Mouse (Mus musculus): ENCODE results near the gene Nxn.

Gene Nxn

DNA sequence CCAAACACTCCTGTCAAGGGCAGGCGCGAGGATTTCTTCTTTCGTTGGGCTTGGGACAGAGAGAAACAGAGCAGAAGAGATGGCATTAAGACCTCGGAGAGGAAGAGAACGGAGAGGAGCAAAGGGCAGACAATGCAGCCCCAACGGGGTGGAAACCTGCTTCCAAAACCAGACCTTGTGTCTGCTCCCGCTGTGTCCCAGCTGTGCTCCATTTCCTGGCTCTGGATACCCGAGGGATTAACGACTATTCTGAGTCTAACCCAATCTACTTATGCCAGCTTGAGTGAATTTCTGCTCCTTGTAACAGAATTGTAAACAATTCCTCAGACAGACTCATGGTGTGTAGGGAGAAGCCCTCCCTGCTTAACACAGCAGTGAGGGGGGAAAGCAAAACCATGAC, 104.1 kb downstream of the Nxn start:
- DNase-seq, result no peak

DNA sequence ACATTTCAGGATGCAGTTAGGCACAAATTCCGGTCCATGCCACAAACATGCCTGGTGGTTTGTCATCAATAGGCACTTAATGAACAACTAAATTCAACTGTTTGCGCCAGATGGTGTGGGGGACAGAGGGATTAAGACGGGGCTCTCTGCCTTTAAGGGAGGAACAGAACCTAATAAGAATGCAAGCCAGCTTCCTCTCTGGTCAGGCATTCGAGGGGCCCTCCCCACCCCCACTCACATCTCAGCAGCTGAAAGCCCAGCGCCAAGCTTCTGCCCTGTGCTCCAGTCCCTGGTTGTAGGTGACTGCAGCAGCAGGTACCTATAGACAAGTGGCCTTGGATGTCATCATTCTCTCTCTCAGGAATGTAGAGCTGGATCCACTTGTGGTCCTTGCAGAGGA, 104.9 kb downstream of the Nxn start:
- DNase-seq, result no peak

DNA sequence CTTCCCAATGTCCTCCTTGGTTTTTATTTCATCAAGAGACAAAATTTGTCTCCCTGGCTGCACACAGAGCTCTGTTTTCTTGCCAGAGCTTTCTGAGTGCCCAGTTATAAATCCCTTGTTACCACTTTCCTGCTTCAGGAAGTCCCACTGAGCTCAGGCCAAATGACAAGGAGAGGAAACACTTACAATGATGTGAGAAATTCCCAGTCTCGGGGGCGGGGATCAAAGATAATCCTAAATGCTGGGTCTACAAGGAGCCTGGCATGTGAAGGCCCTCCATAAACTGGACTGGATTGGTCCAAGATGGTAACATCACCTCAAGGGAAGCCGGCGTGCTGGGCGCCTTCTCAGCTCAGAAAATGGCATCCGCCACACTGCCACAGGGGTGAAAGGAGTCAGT, 106.1 kb downstream of the Nxn start:
- DNase-seq, result no peak

DNA sequence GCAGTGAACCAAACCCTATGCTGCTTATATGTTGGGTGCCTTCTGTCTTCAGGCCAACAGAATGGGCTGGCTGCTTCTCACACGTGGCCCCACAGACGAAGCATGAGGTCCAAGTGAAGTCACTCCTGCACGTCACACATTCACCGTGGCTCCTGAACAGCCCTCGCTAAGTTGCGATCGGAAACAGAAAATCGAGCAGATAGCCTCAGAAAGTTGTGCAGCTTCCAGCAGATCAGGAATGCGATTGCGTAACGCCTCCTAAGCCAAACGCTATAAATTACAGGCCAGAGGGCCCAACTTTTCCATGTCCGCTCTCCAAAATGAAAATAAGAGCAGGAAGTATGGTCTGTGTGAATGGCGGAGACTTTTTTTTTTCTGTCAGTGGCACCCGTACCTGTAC, 106.5 kb downstream of the Nxn start:
- no peak for DNase-seq

DNA sequence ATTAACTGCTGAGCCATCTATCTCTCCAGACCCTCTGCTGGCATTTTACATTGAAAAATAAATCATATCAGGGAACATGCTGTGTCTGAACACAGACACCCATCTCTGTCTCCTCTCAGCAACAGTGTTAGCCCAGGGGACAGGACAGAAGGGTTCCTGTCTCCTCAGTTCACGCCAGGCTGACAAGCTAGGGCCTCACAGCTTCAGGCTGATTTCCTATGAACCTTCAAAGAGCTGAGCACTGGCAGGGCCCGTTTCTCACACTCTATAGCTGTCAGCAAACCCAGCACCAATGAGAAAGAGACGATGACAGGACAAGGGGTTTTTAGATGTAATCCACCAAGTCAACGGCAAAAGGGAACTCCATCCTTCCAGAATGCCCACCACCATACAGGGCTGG, 107.0 kb downstream of the Nxn start:
- no peak for DNase-seq

DNA sequence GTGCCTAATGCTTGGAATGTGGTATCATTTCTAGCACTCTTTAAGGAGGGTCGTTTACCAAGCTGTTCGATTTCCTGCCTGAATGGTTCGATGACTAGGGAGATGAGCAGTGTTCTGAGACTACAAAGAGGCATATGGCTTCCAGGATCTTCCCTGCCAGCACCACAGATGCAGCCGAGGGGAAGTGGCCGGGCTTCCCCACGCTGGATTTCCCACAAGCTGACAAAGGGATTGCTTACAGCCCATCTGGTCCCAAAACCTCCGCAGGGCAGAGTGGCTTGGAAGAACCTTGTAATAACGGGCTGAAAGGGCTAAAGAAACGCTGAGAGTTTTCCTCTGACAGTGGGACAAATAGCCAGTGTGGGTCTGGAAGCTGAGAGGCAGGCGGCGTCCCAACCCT, 108.6 kb downstream of the Nxn start:
- peak; percentile 19 for DNase-seq

DNA sequence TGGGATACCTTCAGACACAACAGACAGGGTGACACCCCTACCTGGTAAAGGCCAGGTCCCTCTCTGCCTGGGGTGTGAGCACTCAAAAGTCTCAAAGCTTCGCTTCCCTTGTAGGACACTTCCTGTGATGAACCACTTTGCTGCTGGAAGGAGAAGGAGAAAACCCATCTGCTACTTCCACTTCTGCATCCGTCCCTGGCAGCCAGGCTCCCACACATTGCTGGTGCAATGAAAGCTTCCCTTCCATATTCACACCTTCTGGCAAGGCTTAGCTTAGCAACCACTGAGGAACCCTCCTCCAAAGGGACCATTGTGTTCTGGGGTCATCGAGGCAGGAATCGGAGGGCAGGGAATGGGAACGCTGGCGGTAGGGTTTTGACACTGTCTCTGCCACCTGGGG, 110.3 kb downstream of the Nxn start:
- DNase-seq, result peak; percentile 51

DNA sequence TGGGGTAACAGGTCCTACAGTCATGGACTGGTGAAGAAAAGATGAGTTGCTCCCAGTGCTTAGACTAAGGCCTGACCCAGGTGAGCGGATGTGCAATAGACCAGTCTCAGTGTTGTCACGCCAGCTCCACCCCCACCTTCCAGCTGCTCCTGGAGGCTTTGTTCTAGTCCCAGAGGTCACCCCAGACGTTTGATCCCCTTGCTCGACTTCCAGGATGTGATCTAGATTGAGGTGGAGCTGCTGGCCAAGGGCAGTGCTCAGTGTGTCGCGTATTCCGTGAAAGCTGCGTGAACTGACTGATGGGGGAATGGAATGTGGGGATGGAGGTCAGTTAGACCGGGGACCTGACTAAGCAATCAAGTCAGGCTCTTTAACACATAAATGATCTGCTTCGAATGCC, 111.6 kb downstream of the Nxn start:
- DNase-seq, result no peak

DNA sequence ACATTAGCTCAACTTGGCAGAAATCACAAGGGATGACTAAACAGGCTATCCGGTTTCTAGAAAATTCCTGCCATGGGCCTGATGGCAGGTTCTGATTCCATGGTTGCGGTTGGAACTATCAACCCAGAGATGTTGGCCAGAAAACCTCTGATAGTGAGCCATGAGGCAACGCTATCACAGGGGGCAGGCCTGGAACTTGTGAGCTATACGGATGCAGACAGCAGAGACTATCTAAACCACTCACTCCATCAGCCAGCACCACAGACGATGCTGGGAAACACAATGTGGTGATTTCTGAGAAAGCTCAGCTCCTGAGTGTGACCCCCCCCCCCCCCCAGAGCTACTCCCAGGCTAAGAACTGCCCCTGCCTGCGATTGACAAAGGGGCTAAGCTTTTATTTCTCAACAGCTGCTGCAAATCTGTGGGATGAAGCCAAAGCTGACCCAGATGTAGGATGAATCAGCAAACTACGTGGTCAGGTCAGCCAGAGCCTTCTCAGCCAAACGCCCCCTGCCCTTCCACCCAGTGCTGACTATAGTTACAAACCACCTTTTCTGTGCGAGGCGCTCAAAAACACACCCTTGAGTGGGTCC, 112.3 kb downstream of the Nxn start:
- DNase-seq, result no peak

DNA sequence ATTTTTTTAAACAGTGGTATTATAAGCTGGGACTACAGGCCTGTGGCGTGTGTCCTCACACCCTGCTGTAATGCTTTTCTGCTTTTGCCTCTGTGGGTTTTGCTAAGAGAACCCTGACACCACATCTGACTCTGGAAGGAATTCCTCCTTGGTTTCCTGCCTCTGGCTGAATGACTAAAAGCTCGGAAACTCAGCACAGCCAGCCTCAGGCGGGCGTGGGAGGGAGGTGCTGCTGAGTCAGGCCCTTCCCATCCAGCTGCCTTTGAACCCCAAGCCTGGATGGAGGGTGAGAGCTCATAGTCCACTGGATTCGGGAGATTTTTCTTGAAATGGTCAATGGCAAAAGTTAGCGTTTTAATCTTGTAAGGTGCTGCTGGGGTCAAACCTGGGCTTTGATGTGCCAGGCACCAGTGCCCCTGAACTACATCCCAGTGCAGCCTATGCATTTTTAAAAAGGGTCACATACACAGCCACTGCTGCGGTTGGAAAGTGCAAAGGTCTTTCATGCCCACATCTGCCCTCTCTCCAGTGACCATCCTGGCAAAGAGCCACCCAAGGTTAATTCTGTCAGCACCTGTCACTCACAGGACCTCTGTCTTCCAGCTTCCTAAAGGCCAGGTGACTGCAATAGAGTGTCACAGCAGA, 113.4 kb downstream of the Nxn start:
- DNase-seq, result peak; percentile 51

DNA sequence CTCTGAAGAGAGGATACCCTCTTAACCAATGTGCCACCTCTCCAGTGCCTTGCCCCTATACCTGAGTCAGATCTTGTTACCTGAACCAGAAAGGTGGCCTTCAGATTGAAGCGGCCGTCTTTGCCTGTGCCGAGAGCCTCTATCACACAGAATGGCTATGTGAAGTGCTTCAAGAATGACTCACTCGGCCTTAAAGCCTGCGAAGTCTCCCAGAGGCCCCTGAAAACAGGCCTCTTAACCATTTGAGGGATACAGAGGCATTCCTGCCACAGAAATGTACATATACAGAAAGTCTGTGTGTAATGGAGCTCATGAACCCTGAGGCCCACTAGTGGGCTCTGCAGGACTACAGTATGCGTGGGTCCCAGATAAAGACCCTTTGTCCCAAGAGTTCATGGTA, 115.1 kb downstream of the Nxn start:
- no peak for DNase-seq

DNA sequence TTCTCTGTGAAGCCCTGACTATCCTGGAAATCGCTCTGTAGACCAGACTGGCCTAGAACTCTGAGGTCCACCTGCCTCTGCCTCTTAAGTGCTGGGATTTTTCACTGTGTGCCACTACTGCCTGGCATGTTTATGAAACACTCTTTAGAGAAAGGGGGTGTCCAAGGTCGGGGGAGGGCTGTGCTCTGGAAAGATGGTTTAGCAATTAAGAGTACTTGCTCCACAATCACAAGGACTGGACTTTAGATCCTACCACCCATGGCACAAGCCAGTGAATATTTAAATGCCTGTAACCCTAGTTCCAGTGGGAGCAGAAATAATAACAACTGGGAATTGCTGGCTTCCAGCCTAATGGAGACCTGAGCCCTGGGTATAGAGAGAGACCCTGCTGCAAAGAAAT, 119.0 kb downstream of the Nxn start:
- DNase-seq, result no peak

DNA sequence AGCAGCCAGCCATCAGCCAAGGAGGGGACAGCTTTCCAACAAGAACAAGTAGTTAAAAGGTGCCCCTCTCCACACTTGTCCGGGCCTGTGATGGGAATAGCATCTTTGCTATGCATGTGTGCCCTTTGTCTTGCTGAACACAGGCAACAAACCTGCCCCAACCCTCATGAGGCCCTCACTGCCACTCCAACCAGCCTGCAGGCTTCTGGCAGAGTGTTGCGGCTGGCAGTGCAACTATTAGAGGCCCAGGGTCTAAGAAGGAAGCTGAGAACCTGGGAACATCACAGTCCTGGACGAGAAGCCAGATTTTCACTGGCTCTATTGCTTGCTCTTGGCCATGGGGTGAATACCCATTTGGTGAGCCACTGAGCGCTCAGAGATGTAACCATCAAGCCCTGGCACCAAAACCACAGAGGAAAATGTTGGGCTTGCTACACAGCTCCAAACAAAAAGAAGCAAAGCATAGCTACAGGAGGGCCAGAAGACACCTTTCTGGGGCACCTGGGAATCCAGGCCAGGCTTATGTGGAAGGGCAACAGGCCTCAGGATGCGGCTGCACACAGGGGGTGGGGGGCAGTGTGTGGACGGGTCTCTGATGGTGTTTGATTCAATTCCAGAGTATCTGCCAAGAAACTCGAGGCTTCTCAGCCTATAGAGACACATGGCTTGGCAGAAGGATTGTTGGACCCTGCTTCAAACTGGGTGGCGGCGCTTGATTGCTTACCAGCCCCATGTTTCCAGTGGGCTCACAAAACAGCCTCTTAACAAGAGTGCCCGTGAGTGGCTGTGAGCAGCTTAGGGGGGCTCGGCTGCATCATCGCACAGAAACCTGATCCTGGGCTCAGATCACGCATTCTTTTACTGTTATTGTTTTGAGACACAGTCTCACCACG, 119.7 kb downstream of the Nxn start:
- DNase-seq, result no peak

DNA sequence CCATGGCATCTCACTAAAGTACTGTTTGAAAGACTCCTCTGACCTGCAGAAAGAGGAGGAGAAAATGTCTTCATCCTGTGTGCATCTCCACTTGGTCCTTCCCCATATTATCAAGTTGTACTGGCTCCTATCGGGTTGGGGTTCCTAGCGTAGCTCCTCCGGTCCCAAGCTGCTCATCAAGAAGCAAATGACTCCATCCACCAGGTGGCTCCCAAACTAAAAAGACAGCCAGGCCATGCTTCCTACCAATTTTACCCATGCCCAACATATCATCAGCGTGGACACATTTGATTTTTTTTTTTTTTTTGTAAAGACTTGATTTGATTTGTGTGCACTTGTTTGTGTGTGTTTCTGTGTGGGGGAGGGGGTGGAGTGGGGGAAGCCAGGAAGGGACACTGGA, 126.5 kb downstream of the Nxn start:
- no peak for DNase-seq

DNA sequence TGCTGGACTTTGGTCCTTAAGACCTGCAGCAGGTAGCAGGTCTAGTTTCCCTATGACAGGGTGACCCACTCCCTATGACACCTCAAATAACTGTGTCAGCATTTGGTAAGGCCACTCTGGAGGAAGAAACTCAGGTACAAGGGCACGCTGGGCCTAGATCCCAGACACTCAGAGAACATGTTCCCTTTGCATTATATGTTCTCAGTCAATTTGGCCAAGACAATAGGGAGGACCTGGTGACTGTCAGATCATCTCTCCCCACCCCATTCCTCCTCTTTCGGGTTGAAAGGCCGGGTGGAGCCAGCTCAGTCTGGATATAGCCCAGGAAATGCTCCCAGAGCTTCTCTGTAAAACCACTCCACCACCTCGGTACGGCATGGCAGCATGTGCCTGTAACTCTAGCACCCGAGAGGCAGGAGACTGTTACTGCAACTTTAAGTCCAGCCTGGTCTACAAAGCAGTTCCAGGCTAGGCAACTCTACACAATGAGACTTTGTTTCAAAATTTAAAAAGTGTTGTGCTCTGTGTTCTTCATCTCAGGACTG, 130.3 kb downstream of the Nxn start:
- no peak for DNase-seq

DNA sequence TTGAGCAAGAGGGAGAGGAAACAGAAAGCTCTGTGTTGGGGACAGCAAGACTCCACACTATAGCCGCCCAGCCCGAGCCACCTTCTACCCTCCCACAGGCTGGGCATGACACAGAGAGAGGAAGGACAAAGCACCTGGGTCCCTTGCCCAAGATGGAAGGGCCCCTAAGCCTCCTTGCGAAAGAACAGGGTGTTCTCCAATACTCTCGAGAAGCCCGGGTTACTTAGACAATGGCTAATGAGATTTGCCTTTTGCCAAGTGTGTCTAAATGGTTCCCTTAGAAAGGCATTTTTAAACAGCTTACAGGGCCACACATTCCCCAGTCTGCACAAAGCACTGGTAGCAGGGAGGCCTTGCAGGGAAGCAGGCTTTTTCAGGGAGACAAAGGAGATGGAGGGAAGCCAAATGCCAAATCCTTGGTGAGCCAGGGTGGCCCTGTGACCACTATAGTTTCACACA, 130.9 kb downstream of the Nxn start:
- peak; percentile 40 for DNase-seq

DNA sequence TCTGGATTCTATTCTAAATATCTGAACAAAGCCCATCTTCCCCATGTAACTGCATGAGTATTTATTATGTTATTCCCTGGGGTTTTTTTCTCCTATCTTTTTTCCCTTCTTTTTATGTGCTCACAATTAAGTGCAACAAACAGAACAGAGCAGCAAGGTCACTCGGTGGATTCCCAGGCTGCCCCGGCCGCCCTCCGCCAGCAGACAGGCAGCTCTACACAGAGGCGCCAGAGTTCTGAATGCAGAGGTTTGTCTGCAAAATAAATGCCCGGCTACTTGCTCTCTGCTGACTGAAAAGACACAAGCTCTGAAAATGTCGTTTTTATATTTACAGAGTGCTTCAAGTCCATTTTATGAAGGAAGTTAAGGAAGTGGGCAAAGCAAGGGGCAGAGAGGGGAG, 131.4 kb downstream of the Nxn start:
- DNase-seq, result no peak

DNA sequence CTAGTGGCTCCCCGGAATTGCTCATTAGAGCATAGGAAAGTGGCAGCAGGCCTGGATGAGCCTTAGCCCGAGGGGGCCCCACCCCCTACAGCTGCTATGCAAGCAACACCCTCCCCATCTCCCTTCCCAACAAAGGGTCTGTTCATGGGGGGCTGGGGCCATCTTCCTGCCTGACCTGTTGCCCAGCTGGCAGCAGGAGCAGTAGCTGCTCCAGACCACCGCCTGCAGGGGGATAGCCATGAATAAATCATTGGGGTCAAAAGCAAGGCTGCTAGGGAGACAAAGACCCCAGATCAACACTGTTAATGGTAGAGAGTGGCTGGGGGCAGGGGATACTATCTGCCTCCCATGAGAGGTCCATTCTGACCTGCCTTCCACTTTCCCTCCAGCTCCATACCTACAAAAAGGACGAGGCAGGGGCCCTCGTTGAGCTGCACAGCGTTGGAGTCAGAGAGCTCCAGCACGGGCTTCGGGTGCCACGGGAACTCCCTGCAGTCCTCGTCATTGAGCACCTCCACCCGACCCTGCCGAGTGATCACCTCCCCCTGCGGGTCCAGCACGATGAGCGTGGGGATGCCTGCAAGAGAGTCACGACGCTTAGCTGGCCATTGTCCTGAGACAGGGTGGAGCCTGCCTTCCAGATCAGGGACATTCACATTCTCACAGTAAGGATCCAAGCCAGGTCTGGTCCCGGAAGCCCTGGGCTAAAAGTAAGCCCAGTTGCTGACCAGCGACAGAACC, 136.2 kb downstream of the Nxn start:
- DNase-seq, result no peak

DNA sequence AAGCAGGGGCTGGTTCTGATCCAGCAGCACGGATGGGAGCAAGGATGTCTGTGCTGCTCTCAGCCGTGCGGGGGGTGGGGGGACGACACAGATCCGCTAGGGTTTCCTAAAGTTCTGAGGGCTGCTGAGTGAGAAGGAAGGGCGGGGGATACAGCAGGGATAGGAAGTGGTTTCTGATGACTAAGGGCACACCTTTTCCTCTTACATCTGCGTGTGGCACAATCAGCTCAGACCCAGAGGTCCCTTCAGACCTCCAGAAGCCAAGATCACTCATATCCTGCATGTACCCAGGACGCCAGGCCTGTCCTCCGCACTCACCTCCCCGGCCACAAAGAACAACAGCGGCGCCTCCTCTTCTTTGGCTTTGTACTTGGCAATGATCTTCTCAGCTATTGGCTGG, 137.7 kb downstream of the Nxn start:
- no peak for DNase-seq

DNA sequence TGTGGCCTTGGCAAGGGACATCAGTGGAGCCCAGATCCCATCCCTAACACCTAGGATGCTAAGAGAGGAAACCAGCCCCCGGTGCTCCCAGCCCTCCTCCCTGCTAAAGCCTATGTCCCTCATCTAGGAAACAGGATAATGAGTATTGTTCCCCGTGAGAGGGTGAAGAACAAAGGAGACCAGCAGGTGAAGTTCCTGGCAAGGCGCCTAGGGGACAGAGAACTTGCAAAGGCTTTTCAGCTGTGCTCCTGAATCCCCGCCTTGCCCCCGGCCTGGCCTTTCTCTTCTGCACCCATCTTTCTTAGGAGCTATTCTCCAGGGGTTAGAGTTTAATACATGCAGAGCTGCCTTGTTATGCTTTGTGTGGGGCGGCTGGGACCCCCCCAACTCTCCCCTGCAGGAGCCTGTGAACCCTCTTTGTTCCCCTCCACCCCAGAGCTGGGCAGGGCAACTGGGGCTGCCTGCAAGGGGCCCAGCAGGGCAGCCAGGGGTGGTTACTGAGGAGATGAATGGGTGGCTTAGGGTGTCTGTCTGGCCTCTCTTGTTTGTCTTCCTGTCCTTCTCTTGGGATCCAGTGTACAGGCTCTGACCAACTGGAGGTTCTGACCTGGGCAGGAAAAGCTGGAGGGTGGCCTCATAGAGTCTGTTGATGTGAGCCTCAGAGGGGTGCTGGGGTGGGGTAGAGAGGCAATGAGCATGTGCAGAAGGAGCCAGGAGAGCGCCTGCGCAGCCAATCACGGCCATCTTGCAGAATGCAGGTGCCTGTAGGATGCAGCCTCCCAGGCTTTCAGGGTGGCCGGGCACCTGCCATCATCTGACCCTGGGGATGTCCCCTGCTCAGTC, 138.5 kb downstream of the Nxn start:
- DNase-seq, result no peak

DNA sequence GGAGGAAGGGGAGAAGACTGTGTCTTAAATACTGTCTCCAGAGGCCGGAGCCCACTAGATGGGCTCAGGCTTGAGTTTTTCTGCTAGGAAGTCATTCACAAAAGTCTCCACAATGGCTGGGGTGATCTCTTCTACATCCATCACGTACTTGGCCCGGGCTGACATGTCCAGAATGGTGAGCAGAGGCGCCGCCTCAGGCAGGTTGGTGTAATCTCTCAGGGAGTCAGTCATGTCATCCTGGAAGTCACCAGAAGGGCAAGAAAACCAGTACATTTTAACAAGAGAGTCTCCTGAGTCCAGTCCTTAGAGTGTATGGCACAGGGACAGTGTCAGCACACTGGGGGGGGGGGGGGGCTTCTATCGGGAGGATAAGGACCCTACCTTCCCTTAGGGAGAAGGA, 140.4 kb downstream of the Nxn start:
- no peak for DNase-seq

DNA sequence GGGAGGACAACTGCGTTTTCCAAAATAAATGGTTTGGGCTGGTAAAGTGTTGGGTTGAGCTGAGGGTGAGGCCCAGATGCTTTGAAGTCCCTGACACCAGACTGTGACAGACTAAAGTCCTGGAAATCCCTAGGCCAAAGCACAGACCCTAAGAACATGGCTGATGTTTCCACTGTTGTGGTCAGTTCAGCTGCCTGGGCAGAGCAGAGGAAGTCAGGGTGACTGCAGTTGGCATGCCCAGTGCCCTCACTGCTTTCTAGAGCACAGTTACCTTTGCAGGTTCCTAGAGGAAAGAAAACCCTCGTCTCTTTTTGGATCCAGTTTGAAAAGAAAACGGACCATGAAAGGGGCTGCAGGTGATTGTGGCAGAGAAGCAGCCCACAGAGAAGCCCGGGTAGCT, 141.6 kb downstream of the Nxn start:
- no peak for DNase-seq

Data from right cerebral cortex, adult 18-20 months (tissue).